Mouse (Mus musculus) c-Kit-positive CD71-positive TER-119-negative erythroid progenitor cells, embryonic 14.5 days (primary cell): ENCODE data around the gene 1600014C10Rik.

Source experiments
- DNase-seq: peaks from one replicate; pipeline ENCODE4 v3.0.0-alpha.2; 2013; ENCODE audit warnings: low read depth

Gene 1600014C10Rik

DNA sequence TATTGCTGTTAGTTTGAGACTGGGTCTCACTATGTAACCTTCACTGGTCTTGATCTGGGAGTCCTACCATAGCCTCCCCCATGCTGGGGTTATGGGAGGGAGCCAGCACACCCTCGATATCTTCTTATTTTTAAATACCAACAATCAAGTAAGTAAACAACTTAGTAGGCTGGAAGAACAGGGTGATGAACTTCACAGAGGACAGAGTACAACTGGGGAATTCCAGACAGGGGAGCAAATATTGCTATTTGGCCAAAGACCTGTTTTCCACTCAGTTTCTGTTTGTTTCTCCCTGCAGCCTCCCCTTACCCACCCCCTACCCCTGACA lies 1.4 kb downstream of the 1600014C10Rik start:
- no peak for DNase-seq

GRCm38 (mm10) chr7:38184786-38185185 lies 1.8 kb downstream of the 1600014C10Rik start:
- no peak for DNase-seq

- DNase-seq = no peak
Measured at GRCm38 (mm10) chr7:38186861-38187260, 3.8 kb downstream of the 1600014C10Rik start.

DNA sequence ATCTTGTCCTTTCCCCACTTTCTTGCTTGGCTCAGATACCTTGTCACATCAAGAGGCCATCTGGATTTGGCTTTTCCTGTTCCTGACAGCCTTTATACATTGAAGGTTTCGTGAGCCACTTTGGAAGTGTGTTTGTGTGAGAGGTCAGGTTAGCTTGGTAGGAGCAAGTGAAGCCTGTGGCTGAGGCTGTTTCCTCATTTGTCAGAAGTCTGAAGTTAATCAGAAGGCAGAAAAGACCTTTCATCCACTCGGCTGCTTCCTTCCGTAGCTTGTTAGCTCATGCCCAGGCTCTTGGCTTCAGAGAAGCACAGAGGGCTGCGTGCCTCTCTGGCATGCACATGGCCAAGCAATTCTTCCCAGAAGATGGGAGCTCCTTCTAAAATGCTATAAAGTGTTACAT lies 4.8 kb downstream of the 1600014C10Rik start:
- no peak for DNase-seq

- DNase-seq = no peak
Measured at GRCm38 (mm10) chr7:38188281-38189075, 5.5 kb downstream of the 1600014C10Rik start.

- no peak for DNase-seq
Measured at GRCm38 (mm10) chr7:38189136-38189982, 6.3 kb downstream of the 1600014C10Rik start.

- DNase-seq = no peak
Measured at GRCm38 (mm10) chr7:38190056-38190835, 7.2 kb downstream of the 1600014C10Rik start.

DNA sequence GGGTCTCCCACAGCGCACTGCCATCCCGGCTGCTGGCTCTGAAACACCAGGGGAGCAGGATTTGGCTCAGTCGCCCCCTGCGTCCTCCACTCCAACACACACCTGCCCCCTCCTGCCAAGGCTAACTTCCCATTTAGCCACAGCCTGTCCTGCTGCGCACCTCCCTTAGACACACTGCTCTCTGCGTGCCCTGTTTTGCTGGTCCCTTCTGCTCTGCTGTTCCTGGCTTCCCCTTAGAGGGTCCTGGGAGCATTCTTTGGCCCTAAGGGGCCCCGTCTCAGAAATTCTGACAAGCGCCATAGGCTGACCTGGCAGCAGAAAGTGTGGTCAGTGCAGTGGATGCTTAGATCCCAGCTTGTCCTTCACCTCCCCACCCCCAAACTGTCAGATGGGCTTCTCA lies 8.1 kb downstream of the 1600014C10Rik start:
- DNase-seq = no peak

- no peak for DNase-seq
Measured at GRCm38 (mm10) chr7:38191571-38191970, 8.6 kb downstream of the 1600014C10Rik start.

DNA sequence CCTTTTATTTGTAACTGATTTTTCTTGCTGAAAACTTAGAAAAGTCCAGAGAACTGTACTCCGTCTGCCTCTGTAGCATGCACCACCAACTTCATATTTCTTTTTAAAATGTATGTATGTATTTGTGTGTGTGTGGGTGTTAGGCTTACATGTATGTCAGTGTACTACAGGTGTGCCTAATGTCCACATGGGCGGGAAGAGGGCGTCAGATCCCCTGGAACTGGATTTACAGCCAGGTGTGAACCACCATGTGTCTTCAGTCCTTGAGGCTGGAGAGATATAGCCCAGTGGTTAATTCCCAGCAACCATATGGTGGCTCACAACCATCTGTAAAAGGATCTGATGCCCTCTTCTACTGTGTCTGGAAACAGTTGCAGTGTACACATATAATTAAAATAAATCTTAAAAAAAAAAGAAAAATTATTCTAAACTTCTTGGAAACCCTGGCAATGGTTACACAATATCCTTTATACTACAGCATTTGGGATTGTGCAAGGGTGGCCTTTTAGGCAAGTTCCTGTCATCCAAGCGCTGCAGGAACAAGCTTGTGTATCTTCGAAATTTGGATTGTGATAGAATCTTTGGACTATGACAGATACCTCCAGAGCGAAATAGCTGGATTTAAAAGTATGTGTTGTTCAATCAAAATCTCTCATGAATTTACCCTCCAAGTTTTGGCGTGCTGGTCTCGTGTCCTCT lies 17.0 kb downstream of the 1600014C10Rik start:
- DNase-seq = no peak

GRCm38 (mm10) chr7:38200606-38201289 lies 17.7 kb downstream of the 1600014C10Rik start:
- peak; percentile 59 for DNase-seq

DNA sequence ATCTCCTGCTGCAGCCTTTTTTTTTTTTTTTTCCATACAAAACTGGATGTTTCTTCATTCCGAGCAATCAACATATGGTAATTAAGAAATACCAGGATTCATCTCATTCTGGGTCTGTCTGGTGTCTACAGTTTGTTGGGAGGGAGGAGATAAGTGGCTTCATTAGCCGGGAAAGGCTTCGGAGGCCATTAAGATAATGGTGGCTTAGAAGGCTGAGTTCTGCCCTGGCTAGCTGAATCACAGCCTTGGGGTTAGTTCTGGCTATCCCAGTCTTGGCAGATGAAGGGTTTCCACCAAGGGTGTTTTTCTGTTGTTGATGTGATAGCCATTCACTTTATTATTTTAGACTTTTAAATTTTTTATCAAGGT lies 18.3 kb downstream of the 1600014C10Rik start:
- no peak for DNase-seq

DNA sequence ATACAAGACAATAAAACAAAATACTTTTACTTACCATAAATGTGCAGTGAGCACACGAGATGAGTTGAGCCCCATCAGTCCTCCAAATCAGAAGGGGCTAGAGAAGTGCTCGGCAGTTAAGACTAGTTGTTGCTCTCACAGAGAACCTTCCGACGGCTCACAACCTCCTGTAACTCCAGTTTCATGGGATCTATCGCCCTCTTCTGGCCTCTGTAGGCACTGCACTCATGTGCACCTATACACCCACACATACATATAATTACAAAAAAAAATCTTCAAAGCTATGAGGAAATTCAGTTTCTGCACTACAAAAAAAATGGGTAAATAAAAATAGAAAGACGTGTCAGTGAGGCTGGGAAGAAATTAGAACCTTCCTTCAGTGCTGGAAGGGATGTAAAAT lies 21.3 kb downstream of the 1600014C10Rik start:
- DNase-seq = no peak

- DNase-seq = no peak
Measured at GRCm38 (mm10) chr7:38205801-38206200, 22.8 kb downstream of the 1600014C10Rik start.

GRCm38 (mm10) chr7:38206564-38206963 lies 23.5 kb downstream of the 1600014C10Rik start:
- no peak for DNase-seq

GRCm38 (mm10) chr7:38208969-38209368 lies 26.0 kb downstream of the 1600014C10Rik start:
- no peak for DNase-seq

DNA sequence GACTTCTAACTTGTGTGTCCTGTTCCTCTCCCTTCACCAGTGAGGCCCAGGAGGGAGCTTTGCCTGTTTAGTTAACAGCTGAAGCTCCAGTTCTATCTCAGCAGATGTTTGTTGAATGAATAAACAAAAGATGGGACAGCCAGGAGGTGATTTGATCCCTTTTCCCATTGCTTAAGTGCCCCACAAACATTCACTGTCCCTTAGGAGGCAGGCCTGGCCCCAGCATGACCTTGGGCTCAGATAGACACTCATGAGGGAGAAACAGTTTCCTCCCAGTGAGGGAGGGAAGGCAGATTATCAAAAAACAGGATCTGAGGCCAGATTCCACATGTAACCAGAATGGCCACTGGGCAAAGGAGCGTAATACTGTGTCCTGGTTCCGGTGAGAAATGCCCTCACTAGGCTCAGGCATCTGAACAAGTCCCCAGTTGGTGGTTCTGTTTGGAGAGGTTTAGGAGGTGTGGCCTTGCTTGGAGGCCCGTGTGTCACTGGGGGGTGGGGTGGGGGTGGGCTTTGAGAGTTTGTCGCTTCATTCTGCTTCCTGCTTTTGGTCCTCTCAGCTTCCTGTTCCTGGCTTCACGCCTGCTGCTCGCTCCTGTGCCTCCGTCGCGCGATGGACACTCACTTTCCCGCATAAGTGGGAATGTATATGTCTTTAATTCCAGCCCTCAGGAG lies 26.6 kb downstream of the 1600014C10Rik start:
- no peak for DNase-seq

GRCm38 (mm10) chr7:38212651-38213062 lies 29.6 kb downstream of the 1600014C10Rik start:
- no peak for DNase-seq

DNA sequence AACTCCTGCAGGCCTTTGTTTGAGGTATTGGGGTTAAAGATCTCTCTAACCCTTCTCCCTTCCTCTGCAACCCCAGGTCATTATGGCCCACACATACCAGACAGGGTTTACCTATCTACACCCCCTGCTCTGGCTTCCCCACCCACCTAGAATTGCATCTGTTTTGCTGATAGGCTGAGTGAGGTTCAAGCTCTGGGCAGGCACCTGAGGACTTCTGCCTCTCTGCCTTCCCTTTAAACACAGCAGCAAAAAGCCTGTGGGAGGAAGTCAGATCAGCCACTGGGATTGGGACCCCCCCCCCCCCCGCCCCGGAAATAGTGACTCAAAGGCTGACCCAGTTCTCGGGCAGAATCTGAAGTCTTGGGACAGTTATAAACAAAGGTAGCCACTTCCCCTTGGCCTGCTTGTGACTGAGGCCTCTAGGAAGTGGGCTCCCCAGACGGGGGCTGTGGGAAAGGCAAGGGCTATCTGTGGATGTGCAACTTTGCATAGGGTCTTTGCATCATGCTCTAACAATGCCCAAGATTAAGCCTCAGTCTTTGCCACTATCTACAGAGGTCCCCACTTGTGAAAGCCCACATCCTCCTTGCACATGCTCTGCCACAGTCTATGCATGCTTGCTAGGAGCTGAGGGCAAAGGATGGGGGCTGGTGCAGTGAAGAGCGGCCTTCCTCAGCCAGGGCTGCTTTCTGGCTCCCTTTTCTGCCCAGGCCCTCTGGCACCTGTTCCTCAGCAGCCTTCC lies 31.6 kb downstream of the 1600014C10Rik start:
- DNase-seq = no peak

GRCm38 (mm10) chr7:38215281-38215680 lies 32.3 kb downstream of the 1600014C10Rik start:
- DNase-seq = no peak
